Mouse (Mus musculus) forebrain, embryonic 11.5 days (tissue): ENCODE measurements around the gene Slco2a1. TPM values are rescaled to one million over a fixed set of nuclear protein-coding genes. Genes with fewer than 3 reads are reported as not detected.
"Not testable (repeated sequence)": the region's sequence is repeated elsewhere in the genome, so short reads cannot be mapped to it uniquely, and the experiment has no call there.

Experiments
- ATAC-seq: fragments of 200-750 bp; cut with Nextera tagmentation; replicated peaks from 2 replicates; pipeline ENCODE4 v1.8.0; 2017; ENCODE audit warnings: moderate TSS enrichment; ENCODE audit not compliant: low FRiP score
- DNase-seq: peaks from one replicate; pipeline ENCODE4 v3.0.0-alpha.2; 2017; ENCODE audit warnings: low spot score
- H3K27ac ChIP-seq: fragments of 300-500 bp; sonication (generic); 2 replicates; pipeline ENCODE4 v1.5.1; 2014; ENCODE audit warnings: low read depth, low read length
- H3K27me3 ChIP-seq: fragments of 300-500 bp; sonication (generic); 2 replicates; pipeline ENCODE4 v1.6.1; 2014; ENCODE audit warnings: mild to moderate bottlenecking, low read length, mixed read lengths; ENCODE audit not compliant: control insufficient read depth, insufficient read depth
- H3K36me3 ChIP-seq: fragments of 300-500 bp; sonication (generic); 2 replicates; pipeline ENCODE4 v1.6.1; 2014; ENCODE audit warnings: mild to moderate bottlenecking, low read length, moderate library complexity, mixed read lengths; ENCODE audit not compliant: control insufficient read depth, insufficient read depth
- H3K4me1 ChIP-seq: fragments of 300-500 bp; sonication (generic); replicated peaks from 2 replicates; pipeline ENCODE4 v1.6.1; 2014; ENCODE audit warnings: low read length, mixed read lengths; ENCODE audit not compliant: control insufficient read depth, insufficient read depth
- H3K4me2 ChIP-seq: fragments of 300-500 bp; sonication (generic); 2 replicates; pipeline ENCODE4 v1.6.1; 2014; ENCODE audit warnings: low read depth, mild to moderate bottlenecking, low read length, moderate library complexity, mixed read lengths; ENCODE audit not compliant: severe bottlenecking
- H3K4me3 ChIP-seq: fragments of 300-500 bp; sonication (generic); 2 replicates; pipeline ENCODE4 v1.5.1; 2014; ENCODE audit warnings: low read depth, low read length
- H3K9ac ChIP-seq: fragments of 300-500 bp; sonication (generic); 2 replicates; pipeline ENCODE4 v1.6.1; 2014; ENCODE audit warnings: low read length
- H3K9me3 ChIP-seq: fragments of 300-500 bp; sonication (generic); 2 replicates; pipeline ENCODE4 v1.6.1; 2016; ENCODE audit warnings: low read length, mixed read lengths; ENCODE audit not compliant: control insufficient read depth
- WGBS: fragments of 180-500 bp; shearing (Covaris S2); extraction: QIAGEN DNeasy Blood & Tissue Kit; methylation state at CpG from one replicate; pipeline ENCODE4 v1.1.7; 2014; 5-methylcytosine and 5-hydroxymethylcytosine counted together
- polyA plus RNA-seq: library from polyadenylated mRNA; unstranded; fragments of >200 nt; fragmentation: Nextera tagmentation; extraction: Ambion mirVana; gene quantifications from 2 replicates; pipeline ENCODE4 v1.2.1, GENCODE M21; 2014

The Slco2a1 gene
- polyA plus RNA-seq, 1 experiment from 2014 or later = 0.55 TPM

DNA sequence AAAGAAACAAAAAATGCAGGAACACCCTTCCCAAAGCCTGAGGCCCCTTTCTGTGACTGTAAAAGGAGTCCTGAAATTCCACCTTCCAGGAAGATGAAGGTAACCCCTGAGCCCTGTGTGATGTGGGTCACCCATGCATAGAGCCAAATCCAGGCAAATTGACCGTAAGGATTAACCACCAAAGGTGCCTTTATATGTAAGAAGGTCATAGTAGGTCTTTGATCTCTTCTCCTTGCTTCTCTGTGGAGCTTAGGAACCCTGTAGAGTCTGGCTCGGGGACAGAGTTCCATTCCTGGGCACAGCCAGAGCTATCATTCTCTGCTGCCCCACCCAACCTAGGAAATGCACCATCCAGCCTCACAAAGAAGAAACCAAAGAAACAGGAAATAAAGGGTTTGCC lies 100.1 kb downstream of the Slco2a1 start:
- no peaks in the 10 kb centered on the region for H3K9me3 ChIP-seq
- H3K4me2 ChIP-seq = no peak overlapping the region
- whole genome bisulfite sequencing = 39% methylated on average over 2 of the region's 2 CpGs
- no peak for ATAC-seq
- no peaks in the 10 kb centered on the region for H3K36me3 ChIP-seq
- DNase-seq = no peak
- H3K4me1 ChIP-seq = no peaks in the 10 kb centered on the region
- H3K27me3 ChIP-seq = no peaks in the 10 kb centered on the region
- H3K4me3 ChIP-seq = no peak overlapping the region
- no peak overlapping the region for H3K27ac ChIP-seq
- H3K9ac ChIP-seq = no peak overlapping the region

- no peaks in the 10 kb centered on the region for H3K27me3 ChIP-seq
Observed at GRCm38 (mm10) chr9:103090116-103090875, 101.8 kb downstream of the Slco2a1 start.

GRCm38 (mm10) chr9:103091039-103091883 lies 102.7 kb downstream of the Slco2a1 start:
- Histone ChIP-seq H3K27ac (no peak overlapping the region), H3K36me3 (no peaks in the 10 kb centered on the region), H3K4me3 (no peak overlapping the region), H3K4me2 (no peak overlapping the region), H3K9me3 (no peaks in the 10 kb centered on the region), H3K4me1 (no peaks in the 10 kb centered on the region), H3K27me3 (no peaks in the 10 kb centered on the region), H3K9ac (no peak overlapping the region)
- ATAC-seq (no peak), DNase-seq (no peak)
- 81% methylated on average over 16 of the region's 16 CpGs for WGBS

More at GRCm38 (mm10) chr9:103090116-103090875, 101.8 kb downstream of the Slco2a1 start:
- Histone ChIP-seq H3K36me3 (no peaks in the 10 kb centered on the region), H3K9ac (no peak overlapping the region), H3K4me1 (no peaks in the 10 kb centered on the region), H3K27ac (no peak overlapping the region), H3K4me2 (no peak overlapping the region), H3K4me3 (no peak overlapping the region), H3K9me3 (no peaks in the 10 kb centered on the region)
- ATAC-seq = no peak
- no peak for DNase-seq
- 86% methylated on average over 9 of the region's 9 CpGs for WGBS

GRCm38 (mm10) chr9:103092248-103092647 lies 103.7 kb downstream of the Slco2a1 start:
- Histone ChIP-seq H3K27ac (no peak overlapping the region), H3K9ac (peak overlapping the region; percentile 54), H3K9me3 (no peaks in the 10 kb centered on the region), H3K4me3 (peak overlapping the region; percentile 38), H3K4me1 (no peaks in the 10 kb centered on the region), H3K36me3 (no peaks in the 10 kb centered on the region), H3K4me2 (peak overlapping the region; percentile 77), H3K27me3 (no peaks in the 10 kb centered on the region)
- WGBS = under 1% methylated on average over 19 of the region's 19 CpGs
- DNase-seq = peak; percentile 93
- peak; percentile 91 for ATAC-seq

DNA sequence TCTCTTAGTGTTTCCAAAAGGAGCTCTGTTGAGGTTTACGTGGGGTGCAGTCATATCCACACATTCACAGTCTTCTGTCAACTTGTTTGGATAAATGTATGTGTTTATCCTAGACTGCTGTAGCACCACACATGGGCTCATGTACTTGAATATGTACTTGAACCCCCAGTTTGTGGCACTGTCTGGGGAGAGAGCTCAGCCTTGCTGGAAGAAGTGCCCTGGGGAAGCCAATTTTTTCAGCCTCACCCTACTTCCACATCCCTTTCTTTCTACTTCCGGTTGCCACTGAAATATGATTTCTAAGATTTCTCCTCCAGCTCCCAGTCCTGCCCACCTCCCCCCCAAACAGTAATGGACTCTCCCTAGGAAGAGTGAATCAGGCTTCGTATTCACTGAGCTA lies 105.2 kb downstream of the Slco2a1 start:
- WGBS = 94% methylated on average over 3 of the region's 3 CpGs
- ATAC-seq = no peak

DNA sequence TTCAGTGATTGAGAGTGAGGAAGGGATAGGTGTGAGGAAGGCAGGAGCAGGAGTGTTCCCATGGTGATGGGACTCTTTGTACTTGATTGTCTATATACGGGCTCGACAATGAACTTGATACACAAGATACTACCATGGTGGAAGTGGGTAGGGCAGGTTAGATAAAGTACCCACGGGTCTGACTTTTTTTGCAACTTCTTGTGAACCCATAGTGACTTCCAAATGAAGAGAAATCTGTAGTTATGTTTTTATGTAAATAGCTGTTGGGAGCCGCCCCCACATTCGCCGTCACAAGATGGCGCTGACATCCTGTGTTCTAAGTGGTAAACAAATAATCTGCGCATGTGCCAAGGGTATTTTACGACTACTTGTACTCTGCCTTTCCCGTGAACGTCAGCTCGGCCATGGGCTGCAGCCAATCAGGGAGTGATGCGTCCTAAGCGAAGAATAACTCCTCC lies 119.9 kb downstream of the Slco2a1 start:
- Histone ChIP-seq H3K4me2 (peak overlapping the region; percentile 51; the same call in 1 of the 2 replicates), H3K4me3 (peak overlapping the region; percentile 34), H3K4me1 (peaks cover 11% of the 10 kb centered on the region)
- not testable (repeated sequence) for H3K9me3 ChIP-seq, H3K36me3 ChIP-seq, H3K27ac ChIP-seq, H3K9ac ChIP-seq, H3K27me3 ChIP-seq
- DNase-seq (peak; percentile 58), ATAC-seq (peak; percentile 65)
- 25% methylated on average over 7 of the region's 14 CpGs for WGBS

More for the DNA sequence above, 105.2 kb downstream of the Slco2a1 start:
- no peaks in the 10 kb centered on the region for H3K4me1 ChIP-seq
- no peak overlapping the region for H3K9ac ChIP-seq
- H3K36me3 ChIP-seq = no peaks in the 10 kb centered on the region
- H3K27me3 ChIP-seq = no peaks in the 10 kb centered on the region
- no peak for DNase-seq
- no peak overlapping the region for H3K4me2 ChIP-seq
- H3K4me3 ChIP-seq = no peak overlapping the region
- no peak overlapping the region for H3K27ac ChIP-seq
- no peaks in the 10 kb centered on the region for H3K9me3 ChIP-seq

GRCm38 (mm10) chr9:103108943-103109670 lies 120.6 kb downstream of the Slco2a1 start:
- ATAC-seq = no peak
- peak; percentile 37 for DNase-seq
- WGBS = 35% methylated on average over 18 of the region's 18 CpGs
- Histone ChIP-seq H3K27me3 (peaks cover 6% of the 10 kb centered on the region), H3K4me2 (peak overlapping the region; percentile 65), H3K27ac (no peak overlapping the region), H3K4me3 (peak overlapping the region; percentile 34), H3K4me1 (peaks cover 11% of the 10 kb centered on the region), H3K9me3 (no peaks in the 10 kb centered on the region), H3K9ac (peak overlapping the region; percentile 48), H3K36me3 (no peaks in the 10 kb centered on the region)

DNA sequence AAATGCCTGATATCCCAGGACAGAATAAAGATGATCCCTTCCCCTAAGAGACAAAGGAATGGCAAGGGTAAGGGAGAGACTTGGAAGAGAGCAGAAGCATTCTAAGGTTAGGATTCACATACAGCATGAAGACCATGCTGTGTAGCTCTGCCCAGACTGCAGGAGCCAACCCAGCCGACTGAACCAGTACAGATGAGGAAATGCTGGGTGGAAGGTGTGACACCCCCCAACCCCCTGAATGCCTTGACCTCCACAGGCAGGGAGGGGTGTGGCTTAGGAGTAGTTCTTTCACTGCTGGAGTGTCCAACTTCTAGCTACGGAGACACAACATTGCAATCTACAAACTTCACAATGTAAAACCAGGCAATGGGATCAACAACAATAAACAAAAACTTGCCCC lies 121.4 kb downstream of the Slco2a1 start:
- DNase-seq (peak; percentile 46), ATAC-seq (no peak)
- 67% methylated on average over 2 of the region's 2 CpGs for WGBS
- Histone ChIP-seq H3K9ac (no peak overlapping the region), H3K4me1 (peaks cover 11% of the 10 kb centered on the region), H3K4me2 (peak overlapping the region; percentile 65; the same call in 1 of the 2 replicates), H3K9me3 (no peaks in the 10 kb centered on the region), H3K27ac (no peak overlapping the region), H3K4me3 (no peak overlapping the region), H3K27me3 (peaks cover 6% of the 10 kb centered on the region), H3K36me3 (no peaks in the 10 kb centered on the region)
